Comparison of ENCODE assay signal across 9 mouse cellular contexts in genomic region chr4:151863511-151863910, GRCm38 (mm10). TPM values are rescaled to one million over a fixed set of nuclear protein-coding genes. Genes with fewer than 3 reads are reported as not detected.
DNase-seq lines count a peak whose midpoint lies in the region; ATAC-seq and TF ChIP-seq lines count a peak whose summit lies in the region.
"Had no signal": no experiment of that assay in that cellular context is flagged by ENCODE, and none has a peak within 500 bp of the region (broad histone marks: within the 10 kb centered on the region; RNA-seq: fewer than 3 reads in every experiment).

No protein-coding gene starts in this region.

- H3K27me3 ChIP-seq in heart, embryonic 13.5 days (replicated peaks), result peaks cover 17% of the 10 kb centered on the region; the same call in 1 of the 2 replicates
- no peaks in the 10 kb centered on the region for H3K27me3 ChIP-seq in hindbrain, embryonic 13.5 days
- peaks cover 17% of the 10 kb centered on the region for H3K27me3 ChIP-seq in midbrain, embryonic 12.5 days

- no peak for DNase-seq in heart, postnatal 14 days
- DNase-seq in cerebellum, postnatal 10 days, result peak; percentile 21 to 41
- DNase-seq in right cerebral cortex, postnatal 25 days, result no peak
- no peak for DNase-seq in left cerebral cortex, adult 2 months (ENCODE audit: extremely low spot score in 1 of 2, low spot score in 2 of 2)
- no peak for DNase-seq in adrenal gland, postnatal 10 days
- DNase-seq: kidney, adult 9 months had no signal

- peak overlapping the region; percentile 99 for H3K27ac ChIP-seq in heart, embryonic 13.5 days (replicated peaks)
- no peak overlapping the region for H3K27ac ChIP-seq in hindbrain, embryonic 13.5 days
- no peak overlapping the region for H3K27ac ChIP-seq in midbrain, embryonic 12.5 days (replicated peaks)
- no peak overlapping the region; the same call in 1 of the 2 replicates for H3K27ac ChIP-seq in left cerebral cortex, adult 2 months

- no peaks in the 10 kb centered on the region for H3K36me3 ChIP-seq in heart, embryonic 13.5 days
- no peaks in the 10 kb centered on the region; the same call in 1 of the 2 replicates for H3K36me3 ChIP-seq in hindbrain, embryonic 13.5 days
- H3K36me3 ChIP-seq in midbrain, embryonic 12.5 days, result no peaks in the 10 kb centered on the region

- H3K9me3 ChIP-seq in heart, embryonic 13.5 days, result no peaks in the 10 kb centered on the region
- H3K9me3 ChIP-seq in hindbrain, embryonic 13.5 days, result no peaks in the 10 kb centered on the region
- no peaks in the 10 kb centered on the region for H3K9me3 ChIP-seq in midbrain, embryonic 12.5 days

- peak overlapping the region; percentile 72 for H3K4me3 ChIP-seq in heart, embryonic 13.5 days
- H3K4me3 ChIP-seq in hindbrain, embryonic 13.5 days, result peak overlapping the region; percentile 63; the same call in 1 of the 2 replicates
- peak overlapping the region; percentile 60 for H3K4me3 ChIP-seq in midbrain, embryonic 12.5 days
- no peak overlapping the region for H3K4me3 ChIP-seq in left cerebral cortex, adult 2 months

- TF ChIP-seq CTCF in left cerebral cortex, adult 2 months (IDR thresholded peaks at IDR 0.05), result no peak

- ATAC-seq in heart, embryonic 13.5 days (ENCODE audit: extremely low read depth, insufficient number of reproducible peaks, low FRiP score, low TSS enrichment), result no peak
- ATAC-seq in hindbrain, embryonic 13.5 days (ENCODE audit: low FRiP score), result no peak
- ATAC-seq in midbrain, embryonic 12.5 days (ENCODE audit: low FRiP score, low read depth), result no peak

- H3K4me2 ChIP-seq in heart, embryonic 13.5 days, result peak overlapping the region; percentile 93
- H3K4me2 ChIP-seq in hindbrain, embryonic 13.5 days, result peak overlapping the region; percentile 71
- peak overlapping the region; percentile 84 for H3K4me2 ChIP-seq in midbrain, embryonic 12.5 days (replicated peaks)

- peak overlapping the region; percentile 89 for H3K9ac ChIP-seq in heart, embryonic 13.5 days
- H3K9ac ChIP-seq in hindbrain, embryonic 13.5 days, result peak overlapping the region; percentile 79; the same call in 1 of the 2 replicates
- peak overlapping the region; percentile 72; the same call in 1 of the 2 replicates for H3K9ac ChIP-seq in midbrain, embryonic 12.5 days (replicated peaks)

- peaks cover 33% of the 10 kb centered on the region for H3K4me1 ChIP-seq in heart, embryonic 13.5 days
- H3K4me1 ChIP-seq in hindbrain, embryonic 13.5 days (replicated peaks), result peaks cover 34% of the 10 kb centered on the region
- H3K4me1 ChIP-seq in midbrain, embryonic 12.5 days, result peaks cover 21% of the 10 kb centered on the region

- WGBS in heart, embryonic 13.5 days, result 61% methylated on average over 9 of the region's 9 CpGs
- 55% methylated on average over 9 of the region's 9 CpGs for WGBS in hindbrain, embryonic 13.5 days
- WGBS in midbrain, embryonic 12.5 days, result 57% methylated on average over 9 of the region's 9 CpGs

- intact Hi-C loops in heart, postnatal 14 days (cut with DNase I), result loop anchor here (2.0 to 5.0 kb wide), 2 partner anchors 37 to 59 kb away; no protein-coding TSS in a partner anchor
- intact Hi-C loops in left cerebral cortex, adult 2 months (cut with DNase I), result loop anchor here (5.0 kb wide), 1 partner anchor 69 kb away; the partner anchor contains the start of gene Dnajc11

RNA-seq across cellular contexts. Expression of gene Camta1, which starts 1.8 kb away (rescaled TPM):
- polyA plus RNA-seq in heart, embryonic 13.5 days (2015; fragmentation: Nextera tagmentation; extraction: Ambion mirVana), result 118 and 142 TPM in 2 replicates
- 100 to 1,000 TPM; 193 to 199 TPM for total RNA-seq in heart, postnatal 14 days (2021)
- polyA plus RNA-seq in hindbrain, embryonic 13.5 days (2015; fragmentation: Nextera tagmentation; extraction: Ambion mirVana), result 159 and 162 TPM in 2 replicates
- polyA plus RNA-seq in midbrain, embryonic 12.5 days (2016; fragmentation: Nextera tagmentation; extraction: Ambion mirVana), result 135 and 152 TPM in 2 replicates
- 100 to 1,000 TPM; 242 to 255 TPM for total RNA-seq in left cerebral cortex, adult 2 months (2021)
- total RNA-seq in adrenal gland, postnatal 10 days (2021), result 10 to 100 TPM; 46.3 to 50.3 TPM

Comparison
In these comparisons a context has a peak if more than half of its experiments do, and no peak if none do; other contexts are left out.
1. DNase-seq: peak in cerebellum, postnatal 10 days (2 of 2); none in heart, postnatal 14 days (0 of 2), right cerebral cortex, postnatal 25 days (single experiment), left cerebral cortex, adult 2 months (0 of 2) and adrenal gland, postnatal 10 days (single experiment).
2. Peak in every context shown above with its lines, with median percentiles within 50 percentile points of each other: H3K4me2 ChIP-seq and H3K9ac ChIP-seq.